ENCODE assay signal across 8 mouse cellular contexts in genomic region chr3:89183058-89183958, GRCm38 (mm10). TPM values are rescaled to one million over a fixed set of nuclear protein-coding genes. Genes with fewer than 3 reads are reported as not detected.
DNase-seq lines count a peak whose midpoint lies in the region; ATAC-seq and TF ChIP-seq lines count a peak whose summit lies in the region.

Gene Fam189b, plus strand, starts transcription at chr3:89183143.

- H3K27ac ChIP-seq in ES-Bruce4 (ENCODE audit: insufficient read depth, low read length): no peak within 1 kb of the TSS
- H3K27ac ChIP-seq in forebrain, embryonic 15.5 days (replicated peaks): peak within 1 kb of the TSS; percentile 93
- peak within 1 kb of the TSS; percentile 20; the same call in 1 of the 2 replicates for H3K27ac ChIP-seq in liver, embryonic 14.5 days
- peak within 1 kb of the TSS; percentile 75 for H3K27ac ChIP-seq in neural tube, embryonic 11.5 days (ENCODE audit: low read depth, low read length)

- peak within 1 kb of the TSS; percentile 98 for H3K4me2 ChIP-seq in forebrain, embryonic 15.5 days (replicated peaks)
- peak within 1 kb of the TSS; percentile 63 for H3K4me2 ChIP-seq in liver, embryonic 14.5 days (ENCODE audit: low read depth)
- H3K4me2 ChIP-seq in neural tube, embryonic 11.5 days (ENCODE audit: low read depth): peak within 1 kb of the TSS; percentile 96

- DNase-seq in cerebellum, adult 18-20 months: peak; percentile 88 to 95
- peak; percentile 86 to 90 for DNase-seq in heart, postnatal 10 days
- DNase-seq in kidney, postnatal 4 days: peak; percentile 90 to 93
- DNase-seq in liver, embryonic 14.5 days (ENCODE audit: low read depth in 3 of 3, low spot score in 3 of 3): peak; percentile 49 to 62 (median 53)
- peak; percentile 90 for DNase-seq in neural tube, embryonic 11.5 days (ENCODE audit: low spot score)
- DNase-seq in testis, postnatal 14 days (ENCODE audit: low spot score): peak; percentile 86

- H3K9me3 ChIP-seq in ES-Bruce4 (replicated peaks; ENCODE audit: control insufficient read depth, insufficient read depth, low read length, poor library complexity, severe bottlenecking): no peaks in the 10 kb centered on the region
- H3K9me3 ChIP-seq in forebrain, embryonic 15.5 days: no peaks in the 10 kb centered on the region
- no peaks in the 10 kb centered on the region for H3K9me3 ChIP-seq in liver, embryonic 14.5 days (ENCODE audit: control insufficient read depth, low read length)
- H3K9me3 ChIP-seq in neural tube, embryonic 11.5 days (ENCODE audit: control insufficient read depth, low read length): no peaks in the 10 kb centered on the region

- H3K4me1 ChIP-seq in ES-Bruce4 (ENCODE audit: control insufficient read depth, insufficient read depth, low read length): peaks cover 4% of the 10 kb centered on the region
- peaks cover 31% of the 10 kb centered on the region for H3K4me1 ChIP-seq in forebrain, embryonic 15.5 days
- H3K4me1 ChIP-seq in liver, embryonic 14.5 days (replicated peaks; ENCODE audit: control insufficient read depth in 2 of 2, insufficient read depth in 2 of 2, low read length in 1 of 2): peaks cover 10 to 13% of the 10 kb centered on the region in 2 experiments
- H3K4me1 ChIP-seq in neural tube, embryonic 11.5 days (ENCODE audit: control insufficient read depth, insufficient read depth, low read length): peaks cover 20% of the 10 kb centered on the region

- no peaks in the 10 kb centered on the region for H3K27me3 ChIP-seq in ES-Bruce4 (ENCODE audit: control insufficient read depth, insufficient read depth, low read length, poor library complexity, severe bottlenecking)
- no peaks in the 10 kb centered on the region; the same call in 1 of the 2 replicates for H3K27me3 ChIP-seq in forebrain, embryonic 15.5 days
- H3K27me3 ChIP-seq in liver, embryonic 14.5 days (ENCODE audit: control insufficient read depth, insufficient read depth, low read length): no peaks in the 10 kb centered on the region
- H3K27me3 ChIP-seq in neural tube, embryonic 11.5 days (ENCODE audit: control insufficient read depth, insufficient read depth, low read length): no peaks in the 10 kb centered on the region

- intact Hi-C loops in heart, postnatal 10 days (cut with DNase I): no loop called here

- peak within 1 kb of the TSS; percentile 54 for H3K9ac ChIP-seq in ES-Bruce4 (ENCODE audit: low read depth, poor library complexity, severe bottlenecking)
- H3K9ac ChIP-seq in forebrain, embryonic 15.5 days (replicated peaks): peak within 1 kb of the TSS; percentile 87
- peak within 1 kb of the TSS; percentile 3 for H3K9ac ChIP-seq in liver, embryonic 14.5 days (replicated peaks)
- peak within 1 kb of the TSS; percentile 85 for H3K9ac ChIP-seq in neural tube, embryonic 11.5 days (ENCODE audit: low read length)

- peak within 1 kb of the TSS; percentile 80 for H3K4me3 ChIP-seq in ES-Bruce4 (ENCODE audit: low read depth, low read length)
- H3K4me3 ChIP-seq in forebrain, embryonic 15.5 days: peak within 1 kb of the TSS; percentile 85
- peak within 1 kb of the TSS; percentile 44 to 68 for H3K4me3 ChIP-seq in liver, embryonic 14.5 days (ENCODE audit: insufficient read depth in 1 of 2, low read depth in 2 of 2, low read length in 2 of 2)
- peak within 1 kb of the TSS; percentile 59 for H3K4me3 ChIP-seq in neural tube, embryonic 11.5 days (ENCODE audit: low read depth, low read length)

- WGBS in forebrain, embryonic 15.5 days: 5% methylated on average over 39 of the region's 39 CpGs
- 19% methylated on average over 39 of the region's 39 CpGs for WGBS in liver, embryonic 14.5 days (ENCODE audit: insufficient replicate concordance)
- WGBS in neural tube, embryonic 11.5 days: 5% methylated on average over 39 of the region's 39 CpGs

- no peak for TF ChIP-seq CTCF in ES-Bruce4 (IDR thresholded peaks at IDR 0.05; ENCODE audit: low read depth, low read length)
- 0 out of 2 replicates have a peak, but pooled peaks have one; percentile 9 for TF ChIP-seq CTCF in liver, embryonic 14.5 days (IDR thresholded peaks at IDR 0.05; ENCODE audit: low read depth)

- TF ChIP-seq EP300 in ES-Bruce4 (IDR thresholded peaks at IDR 0.05; ENCODE audit: insufficient read depth, low read depth, low read length): 0 out of 2 replicates have a peak, but pooled peaks have one; percentile 32
- TF ChIP-seq EP300 in liver, embryonic 14.5 days (IDR thresholded peaks at IDR 0.05; ENCODE audit: low read depth): no peak

- H3K36me3 ChIP-seq in ES-Bruce4 (ENCODE audit: control insufficient read depth, insufficient read depth, low read length, poor library complexity, severe bottlenecking): peaks cover 6% of the 10 kb centered on the region
- H3K36me3 ChIP-seq in forebrain, embryonic 15.5 days: peaks cover 36% of the 10 kb centered on the region
- peaks cover 19% of the 10 kb centered on the region for H3K36me3 ChIP-seq in liver, embryonic 14.5 days (replicated peaks; ENCODE audit: control insufficient read depth, insufficient read depth, low read depth)
- H3K36me3 ChIP-seq in neural tube, embryonic 11.5 days (ENCODE audit: control insufficient read depth, insufficient read depth, low read length): peaks cover 14% of the 10 kb centered on the region

- peak; percentile 95 for ATAC-seq in forebrain, embryonic 15.5 days (replicated peaks)
- ATAC-seq in liver, embryonic 14.5 days (ENCODE audit: insufficient read depth): peak; percentile 88
- ATAC-seq in neural tube, embryonic 11.5 days (ENCODE audit: insufficient read depth, low FRiP score, low TSS enrichment): peak; percentile 88

- peak; percentile 54 for TF ChIP-seq POLR2A in ES-Bruce4 (IDR thresholded peaks at IDR 0.05; ENCODE audit: insufficient read depth, low read length)

RNA-seq across cellular contexts. Expression of gene Fam189b, which starts in this region (rescaled TPM):
- polyA plus RNA-seq in ES-Bruce4 (2011; ENCODE audit: insufficient read depth, insufficient read length, low read depth, missing spikeins): 21.7 and 25.7 TPM in 2 replicates
- polyA plus RNA-seq in forebrain, embryonic 15.5 days (2015; fragmentation: Nextera tagmentation; extraction: Ambion mirVana): 22.3 and 24.6 TPM in 2 replicates
- 1 to 10 TPM; 7.9 to 8.3 TPM for total RNA-seq in heart, postnatal 10 days (2021)
- polyA plus RNA-seq in liver, embryonic 14.5 days (2012; rRNA removed): 3.6 and 3.9 TPM in 2 replicates
- polyA plus RNA-seq in liver, embryonic 14.5 days (2014; fragmentation: Nextera tagmentation; extraction: Ambion mirVana): 1.7 and 2.6 TPM in 2 replicates
- polyA plus RNA-seq in neural tube, embryonic 11.5 days (2014; fragmentation: Nextera tagmentation; extraction: Ambion mirVana): 32.5 and 36.9 TPM in 2 replicates

Comparison
In these comparisons a context has a peak if more than half of its experiments do, and no peak if none do; other contexts are left out.
1. H3K9ac ChIP-seq: peak in every context shown above with its lines; median percentile 87 in forebrain, embryonic 15.5 days; 85 in neural tube, embryonic 11.5 days; 54 in ES-Bruce4; 3 in liver, embryonic 14.5 days.